Mouse (Mus musculus): ENCODE data around the gene Ptpn18. TPM values are rescaled to one million over a fixed set of nuclear protein-coding genes. Genes with fewer than 3 reads are reported as not detected.

Gene Ptpn18
- polyA plus RNA-seq, 1 experiment from 2014 or later, result 1.6 TPM

DNA sequence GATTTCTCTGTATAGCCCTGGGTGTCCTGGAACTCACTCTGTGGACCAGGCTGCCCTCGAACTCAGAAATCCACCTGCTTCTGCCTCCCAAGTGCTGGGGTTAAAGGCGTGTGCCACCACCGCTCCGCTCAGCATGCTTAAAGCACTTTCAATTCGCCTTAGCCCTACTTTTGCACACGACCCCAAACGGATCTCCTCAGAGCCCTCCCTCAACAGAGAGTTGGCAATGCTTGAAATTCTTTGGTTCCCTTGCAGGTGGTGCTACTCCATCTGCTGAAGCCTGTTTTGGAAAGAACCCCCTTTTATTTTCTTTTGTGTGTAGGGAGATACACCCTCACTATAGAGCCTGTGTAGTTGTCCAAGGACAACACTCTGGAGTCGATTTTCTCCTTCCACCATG, 1.1 kb upstream of the Ptpn18 start:
- Histone ChIP-seq H3K4me2 (ENCODE audit: low read depth, low read length) (no peak overlapping the region), H3K27ac (ENCODE audit: low read depth, low read length) (no peak overlapping the region), H3K4me1 (ENCODE audit: control insufficient read depth, insufficient read depth, low read length) (no peaks in the 10 kb centered on the region), H3K9me3 (ENCODE audit: control insufficient read depth, low read length) (no peaks in the 10 kb centered on the region), H3K27me3 (ENCODE audit: control insufficient read depth, insufficient read depth, low read length) (peaks cover 12% of the 10 kb centered on the region; the same call in 1 of the 2 replicates), H3K36me3 (ENCODE audit: control insufficient read depth, insufficient read depth, low read length) (no peaks in the 10 kb centered on the region), H3K4me3 (ENCODE audit: low read depth, low read length) (no peak overlapping the region), H3K9ac (replicated peaks; ENCODE audit: low read depth, low read length) (no peak overlapping the region)
- ATAC-seq (ENCODE audit: low read depth), result no peak
- WGBS, result 35% methylated on average over 8 of the region's 8 CpGs

GRCm38 (mm10) chr1:34460061-34460441, 489 bp downstream of the Ptpn18 start:
- no peaks in the 10 kb centered on the region for H3K9me3 ChIP-seq (ENCODE audit: control insufficient read depth, low read length)
- H3K27me3 ChIP-seq (ENCODE audit: control insufficient read depth, insufficient read depth, low read length), result peaks cover 12% of the 10 kb centered on the region; the same call in 1 of the 2 replicates
- no peaks in the 10 kb centered on the region for H3K36me3 ChIP-seq (ENCODE audit: control insufficient read depth, insufficient read depth, low read length)
- H3K4me3 ChIP-seq (ENCODE audit: low read depth, low read length), result peak overlapping the region; percentile 36
- no peak; the same call in 1 of the 2 replicates for ATAC-seq (ENCODE audit: low read depth)
- H3K9ac ChIP-seq (replicated peaks; ENCODE audit: low read depth, low read length), result peak overlapping the region; percentile 17; the same call in 1 of the 2 replicates
- no peaks in the 10 kb centered on the region for H3K4me1 ChIP-seq (ENCODE audit: control insufficient read depth, insufficient read depth, low read length)
- peak overlapping the region; percentile 86 for H3K4me2 ChIP-seq (ENCODE audit: low read depth, low read length)
- no peak overlapping the region for H3K27ac ChIP-seq (ENCODE audit: low read depth, low read length)
- 2% methylated on average over 15 of the region's 15 CpGs for WGBS

GRCm38 (mm10) chr1:34462766-34463165, 3.2 kb downstream of the Ptpn18 start:
- WGBS, result 18% methylated on average over 6 of the region's 7 CpGs
- no peak overlapping the region for H3K27ac ChIP-seq (ENCODE audit: low read depth, low read length)

DNA sequence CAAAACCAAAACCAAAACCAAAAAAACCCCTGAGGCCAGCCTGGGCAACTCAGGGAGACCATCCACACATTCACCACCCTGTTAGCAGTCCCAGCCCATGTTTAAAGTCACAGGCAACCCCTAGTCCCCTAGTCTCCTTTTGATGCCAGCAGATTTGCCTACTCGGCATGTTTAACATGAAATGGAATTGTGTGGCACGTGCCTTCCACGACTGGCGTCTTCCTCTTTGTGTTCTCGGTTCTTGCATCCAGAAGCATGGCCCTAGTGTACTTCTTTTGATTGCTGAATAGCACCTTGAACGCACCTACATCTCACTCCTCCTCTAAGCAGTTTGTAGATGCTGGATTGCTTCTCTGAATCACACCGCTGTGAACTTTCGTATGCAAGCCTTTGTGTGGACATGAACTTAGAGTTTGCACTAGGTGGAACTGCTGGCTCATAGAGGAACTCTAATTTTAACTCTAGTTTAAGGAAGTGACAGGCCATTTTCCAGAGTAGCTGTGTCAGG, 4.8 kb downstream of the Ptpn18 start:
- Histone ChIP-seq H3K27ac (ENCODE audit: low read depth, low read length) (no peak overlapping the region), H3K4me3 (ENCODE audit: low read depth, low read length) (no peak overlapping the region), H3K4me2 (ENCODE audit: low read depth, low read length) (no peak overlapping the region), H3K9ac (replicated peaks; ENCODE audit: low read depth, low read length) (no peak overlapping the region), H3K36me3 (ENCODE audit: control insufficient read depth, insufficient read depth, low read length) (no peaks in the 10 kb centered on the region), H3K4me1 (ENCODE audit: control insufficient read depth, insufficient read depth, low read length) (no peaks in the 10 kb centered on the region), H3K27me3 (ENCODE audit: control insufficient read depth, insufficient read depth, low read length) (peaks cover 9% of the 10 kb centered on the region; the same call in 1 of the 2 replicates), H3K9me3 (ENCODE audit: control insufficient read depth, low read length) (no peaks in the 10 kb centered on the region)
- 90% methylated on average over 8 of the region's 8 CpGs for whole genome bisulfite sequencing
- ATAC-seq (ENCODE audit: low read depth), result no peak

More at GRCm38 (mm10) chr1:34462766-34463165, 3.2 kb downstream of the Ptpn18 start:
- ATAC-seq (ENCODE audit: low read depth), result no peak
- H3K9me3 ChIP-seq (ENCODE audit: control insufficient read depth, low read length), result no peaks in the 10 kb centered on the region
- H3K4me1 ChIP-seq (ENCODE audit: control insufficient read depth, insufficient read depth, low read length), result no peaks in the 10 kb centered on the region
- no peaks in the 10 kb centered on the region for H3K36me3 ChIP-seq (ENCODE audit: control insufficient read depth, insufficient read depth, low read length)
- no peak overlapping the region for H3K4me3 ChIP-seq (ENCODE audit: low read depth, low read length)
- peaks cover 11% of the 10 kb centered on the region; the same call in 1 of the 2 replicates for H3K27me3 ChIP-seq (ENCODE audit: control insufficient read depth, insufficient read depth, low read length)
- no peak overlapping the region for H3K9ac ChIP-seq (replicated peaks; ENCODE audit: low read depth, low read length)
- H3K4me2 ChIP-seq (ENCODE audit: low read depth, low read length), result no peak overlapping the region

DNA sequence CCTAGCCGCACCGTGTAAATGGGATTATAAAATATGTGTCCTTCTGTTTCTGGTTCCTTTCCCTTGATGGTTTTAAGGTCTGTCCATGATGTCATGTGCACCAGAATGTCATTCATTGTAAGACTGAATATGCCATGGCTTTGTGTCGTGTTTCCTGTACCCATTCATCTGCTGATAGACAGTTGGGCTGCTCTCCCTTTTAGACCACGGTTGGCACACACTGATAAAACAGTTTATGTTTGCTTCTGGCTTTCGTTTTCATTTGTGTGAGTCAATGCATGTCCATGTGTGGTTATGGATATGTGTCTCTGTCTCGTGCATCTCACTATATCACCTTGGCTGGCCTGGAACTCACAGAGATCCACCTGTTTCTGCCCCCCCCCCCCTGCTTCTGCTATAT, 5.9 kb downstream of the Ptpn18 start:
- Histone ChIP-seq H3K27ac (ENCODE audit: low read depth, low read length) (no peak overlapping the region), H3K4me3 (ENCODE audit: low read depth, low read length) (no peak overlapping the region), H3K4me2 (ENCODE audit: low read depth, low read length) (no peak overlapping the region), H3K27me3 (ENCODE audit: control insufficient read depth, insufficient read depth, low read length) (peaks cover 4% of the 10 kb centered on the region; the same call in 1 of the 2 replicates), H3K4me1 (ENCODE audit: control insufficient read depth, insufficient read depth, low read length) (no peaks in the 10 kb centered on the region), H3K9me3 (ENCODE audit: control insufficient read depth, low read length) (no peaks in the 10 kb centered on the region), H3K36me3 (ENCODE audit: control insufficient read depth, insufficient read depth, low read length) (no peaks in the 10 kb centered on the region), H3K9ac (replicated peaks; ENCODE audit: low read depth, low read length) (no peak overlapping the region)
- WGBS, result 88% methylated on average over 6 of the region's 6 CpGs
- ATAC-seq (ENCODE audit: low read depth), result no peak

DNA sequence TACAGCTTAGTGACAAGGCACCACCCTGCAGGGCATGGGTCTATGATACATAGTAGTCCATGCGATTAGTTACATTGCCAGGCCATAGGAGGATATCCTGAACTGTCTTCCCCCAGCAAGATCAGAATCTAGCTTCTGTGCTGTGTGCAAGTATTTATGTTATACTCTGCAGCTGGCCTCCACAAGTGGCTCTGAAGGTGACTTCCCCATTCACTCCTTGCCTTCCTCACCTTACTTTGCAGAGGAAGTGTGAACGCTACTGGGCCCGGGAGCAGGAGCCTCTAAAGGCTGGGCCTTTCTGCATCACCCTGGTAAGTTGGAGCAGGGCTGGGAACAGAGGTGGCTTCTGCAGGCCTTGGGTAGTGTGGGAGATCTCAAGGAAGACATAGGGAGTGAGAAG, 8.5 kb downstream of the Ptpn18 start:
- ATAC-seq (ENCODE audit: low read depth), result no peak
- Histone ChIP-seq H3K9me3 (ENCODE audit: control insufficient read depth, low read length) (no peaks in the 10 kb centered on the region), H3K36me3 (ENCODE audit: control insufficient read depth, insufficient read depth, low read length) (no peaks in the 10 kb centered on the region), H3K4me3 (ENCODE audit: low read depth, low read length) (no peak overlapping the region), H3K4me2 (ENCODE audit: low read depth, low read length) (no peak overlapping the region), H3K27ac (ENCODE audit: low read depth, low read length) (no peak overlapping the region), H3K4me1 (ENCODE audit: control insufficient read depth, insufficient read depth, low read length) (no peaks in the 10 kb centered on the region), H3K27me3 (ENCODE audit: control insufficient read depth, insufficient read depth, low read length) (peaks cover 14% of the 10 kb centered on the region), H3K9ac (replicated peaks; ENCODE audit: low read depth, low read length) (no peak overlapping the region)
- 64% methylated on average over 3 of the region's 3 CpGs for WGBS

DNA sequence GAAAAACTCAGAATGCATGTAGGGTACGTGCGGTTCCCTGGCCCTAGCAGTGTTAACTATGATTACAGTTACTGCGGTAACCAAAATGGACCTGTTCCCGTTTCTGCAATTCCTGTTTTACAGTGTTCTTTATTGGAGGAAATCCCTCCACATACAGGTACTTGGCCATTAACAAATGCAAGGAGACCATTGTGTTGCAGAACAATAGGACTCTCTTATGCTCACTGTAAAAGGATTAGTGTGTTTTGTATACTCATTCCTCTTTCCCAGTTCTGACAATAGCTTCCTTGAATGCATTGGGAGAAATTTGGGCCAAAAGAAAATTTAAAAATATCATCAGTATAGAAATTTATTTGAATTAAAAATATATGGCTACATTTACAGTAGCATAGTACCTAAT, 8.9 kb downstream of the Ptpn18 start:
- Histone ChIP-seq H3K9me3 (ENCODE audit: control insufficient read depth, low read length) (no peaks in the 10 kb centered on the region), H3K4me3 (ENCODE audit: low read depth, low read length) (no peak overlapping the region), H3K36me3 (ENCODE audit: control insufficient read depth, insufficient read depth, low read length) (no peaks in the 10 kb centered on the region), H3K4me2 (ENCODE audit: low read depth, low read length) (no peak overlapping the region), H3K9ac (replicated peaks; ENCODE audit: low read depth, low read length) (no peak overlapping the region), H3K27ac (ENCODE audit: low read depth, low read length) (no peak overlapping the region), H3K27me3 (ENCODE audit: control insufficient read depth, insufficient read depth, low read length) (peaks cover 16% of the 10 kb centered on the region), H3K4me1 (ENCODE audit: control insufficient read depth, insufficient read depth, low read length) (no peaks in the 10 kb centered on the region)
- WGBS, result 70% methylated on average over 4 of the region's 4 CpGs
- ATAC-seq (ENCODE audit: low read depth), result no peak

- H3K27me3 ChIP-seq (ENCODE audit: control insufficient read depth, insufficient read depth, low read length), result peaks cover 16% of the 10 kb centered on the region
- H3K4me1 ChIP-seq (ENCODE audit: control insufficient read depth, insufficient read depth, low read length), result no peaks in the 10 kb centered on the region
- H3K27ac ChIP-seq (ENCODE audit: low read depth, low read length), result no peak overlapping the region
- no peak overlapping the region for H3K4me2 ChIP-seq (ENCODE audit: low read depth, low read length)
- no peak overlapping the region for H3K4me3 ChIP-seq (ENCODE audit: low read depth, low read length)
- H3K9ac ChIP-seq (replicated peaks; ENCODE audit: low read depth, low read length), result no peak overlapping the region
- H3K9me3 ChIP-seq (ENCODE audit: control insufficient read depth, low read length), result no peaks in the 10 kb centered on the region
- ATAC-seq (ENCODE audit: low read depth), result no peak
- WGBS, result 74% methylated on average over 5 of the region's 5 CpGs
- no peaks in the 10 kb centered on the region for H3K36me3 ChIP-seq (ENCODE audit: control insufficient read depth, insufficient read depth, low read length)
Measured at GRCm38 (mm10) chr1:34469801-34470200, 10.2 kb downstream of the Ptpn18 start.

DNA sequence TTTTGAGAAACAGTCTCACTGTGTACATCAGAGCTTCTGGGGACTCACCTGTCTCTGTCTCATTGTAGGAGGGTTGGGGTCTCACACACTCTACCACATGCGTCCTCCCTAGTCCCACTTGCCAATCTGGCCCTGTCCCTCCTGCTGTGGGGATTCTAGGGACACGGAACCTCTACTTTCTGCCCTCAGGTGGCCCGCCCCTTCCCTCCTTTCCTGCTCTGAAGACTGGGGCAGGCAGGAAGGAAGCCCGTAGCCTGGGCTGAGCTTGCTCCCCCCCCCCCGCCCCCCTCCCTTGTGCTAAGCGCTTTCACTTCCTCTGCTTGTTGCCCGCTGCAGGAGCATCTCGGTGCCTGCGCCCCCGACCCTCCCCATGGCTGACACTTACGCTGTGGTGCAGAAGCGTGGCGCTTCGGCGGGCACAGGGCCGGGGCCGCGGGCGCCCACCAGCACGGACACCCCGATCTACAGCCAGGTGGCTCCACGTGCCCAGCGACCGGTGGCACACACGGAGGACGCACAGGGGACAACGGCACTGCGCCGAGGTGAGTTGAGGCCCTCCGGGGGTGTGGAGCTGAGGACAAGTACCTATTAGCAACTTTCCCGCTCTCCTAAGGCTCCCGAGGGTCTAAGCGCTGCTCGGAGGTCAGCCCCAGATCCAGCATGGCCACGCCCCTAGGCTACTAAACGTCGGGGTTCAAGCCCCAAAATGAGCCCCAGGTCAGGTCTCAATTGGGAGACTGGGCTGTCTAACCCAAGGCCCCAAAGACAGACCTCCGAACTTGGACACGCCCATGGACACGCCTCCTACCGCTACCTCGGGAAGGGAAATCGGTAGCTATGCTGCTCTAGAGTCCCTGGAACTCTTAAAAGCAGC, 13.1 kb downstream of the Ptpn18 start:
- WGBS, result 1% methylated on average over 42 of the region's 43 CpGs
- H3K27me3 ChIP-seq (ENCODE audit: control insufficient read depth, insufficient read depth, low read length), result peaks cover 16% of the 10 kb centered on the region

More for the DNA sequence above, 13.1 kb downstream of the Ptpn18 start:
- no peaks in the 10 kb centered on the region for H3K36me3 ChIP-seq (ENCODE audit: control insufficient read depth, insufficient read depth, low read length)
- H3K4me1 ChIP-seq (ENCODE audit: control insufficient read depth, insufficient read depth, low read length), result no peaks in the 10 kb centered on the region
- H3K9me3 ChIP-seq (ENCODE audit: control insufficient read depth, low read length), result no peaks in the 10 kb centered on the region
- peak; percentile 60; the same call in 1 of the 2 replicates for ATAC-seq (ENCODE audit: low read depth)
- peak overlapping the region; percentile 44 for H3K9ac ChIP-seq (replicated peaks; ENCODE audit: low read depth, low read length)
- H3K27ac ChIP-seq (ENCODE audit: low read depth, low read length), result no peak overlapping the region
- H3K4me3 ChIP-seq (ENCODE audit: low read depth, low read length), result peak overlapping the region; percentile 38
- peak overlapping the region; percentile 83 for H3K4me2 ChIP-seq (ENCODE audit: low read depth, low read length)

All from neural tube, embryonic 14.5 days (tissue).